Mouse (Mus musculus): ENCODE results near the gene Dcst2. TPM values are rescaled to one million over a fixed set of nuclear protein-coding genes. Genes with fewer than 3 reads are reported as not detected.
A peak's percentile ranks its signal among the peaks of the same experiment; 100 is the strongest.

Dcst2 gene
- total and polyA plus RNA-seq, 2 experiments from 2014 or later = 0.51 TPM; not detected in 1

DNA sequence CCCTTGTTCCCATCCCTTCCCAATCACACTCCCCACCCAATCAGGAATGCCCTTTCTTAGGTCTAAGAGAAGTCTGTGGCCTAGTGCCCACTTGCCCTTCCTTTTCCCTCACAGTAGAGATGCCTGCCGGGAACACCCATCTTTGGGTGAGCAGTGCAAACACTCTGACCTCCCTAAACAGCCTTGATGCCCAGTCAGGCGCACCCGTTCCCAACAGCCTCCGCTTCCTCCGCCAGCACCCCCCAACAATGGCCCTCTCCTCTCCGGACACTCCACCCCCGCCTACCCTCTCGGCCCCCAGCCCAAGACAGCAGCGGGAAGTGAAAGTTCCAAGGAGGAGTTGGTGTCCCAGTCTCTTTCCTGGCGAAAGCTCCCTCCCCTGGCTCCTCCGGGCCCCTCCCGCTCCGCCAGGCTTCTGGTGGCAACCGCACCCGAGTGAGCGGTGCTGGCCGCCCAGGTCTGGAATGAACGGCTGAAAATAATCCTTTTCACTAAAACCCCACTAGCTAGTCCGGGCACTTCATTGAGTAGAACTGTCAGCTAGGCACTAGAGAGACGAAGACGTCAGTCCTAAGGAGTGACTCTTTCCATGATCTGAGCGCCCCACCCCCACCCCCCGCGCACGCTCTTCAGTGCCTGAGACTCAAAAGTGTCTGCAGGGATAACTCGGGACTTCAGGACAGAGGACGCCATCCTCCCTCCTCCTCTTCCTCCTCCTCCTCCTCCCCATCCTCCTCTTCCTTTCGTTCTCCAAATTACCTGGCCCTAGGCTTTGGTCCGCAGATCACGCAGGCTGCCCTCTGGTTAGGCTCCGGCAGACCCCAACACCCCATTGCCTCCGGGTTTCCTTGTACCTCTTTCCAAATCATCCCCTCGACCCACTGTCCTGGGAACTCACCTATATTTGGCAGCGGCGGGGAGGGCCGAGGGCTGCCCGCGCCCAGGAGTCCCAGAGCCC, 12.6 kb upstream of the Dcst2 start:
- no peaks in the 10 kb centered on the region for H3K9me3 ChIP-seq (ENCODE audit: low read length)
- H3K27me3 ChIP-seq (ENCODE audit: insufficient read depth, low read length) = no peaks in the 10 kb centered on the region
- H3K36me3 ChIP-seq (ENCODE audit: insufficient read depth, low read length) = peaks cover 15% of the 10 kb centered on the region
- TF ChIP-seq CTCF (IDR thresholded peaks at IDR 0.05) = no peak
- peak; percentile 35 for DNase-seq (ENCODE audit: low spot score)
- 1% methylated on average over 38 of the region's 38 CpGs for WGBS
- peak overlapping the region; percentile 96 for H3K4me2 ChIP-seq (ENCODE audit: low read depth, low read length, poor library complexity, severe bottlenecking)
- H3K27ac ChIP-seq (ENCODE audit: low read depth, low read length) = peak overlapping the region; percentile 89
- H3K4me1 ChIP-seq (ENCODE audit: insufficient read depth, low read length) = 0 out of 2 replicates have a peak, but pooled peaks cover 2% of the 10 kb centered on the region
- ATAC-seq (ENCODE audit: low FRiP score) = peak; percentile 47
- peak overlapping the region; percentile 76 for H3K4me3 ChIP-seq (ENCODE audit: low read depth, low read length)
- H3K9ac ChIP-seq (replicated peaks; ENCODE audit: low read length, poor library complexity, severe bottlenecking) = peak overlapping the region; percentile 71

DNA sequence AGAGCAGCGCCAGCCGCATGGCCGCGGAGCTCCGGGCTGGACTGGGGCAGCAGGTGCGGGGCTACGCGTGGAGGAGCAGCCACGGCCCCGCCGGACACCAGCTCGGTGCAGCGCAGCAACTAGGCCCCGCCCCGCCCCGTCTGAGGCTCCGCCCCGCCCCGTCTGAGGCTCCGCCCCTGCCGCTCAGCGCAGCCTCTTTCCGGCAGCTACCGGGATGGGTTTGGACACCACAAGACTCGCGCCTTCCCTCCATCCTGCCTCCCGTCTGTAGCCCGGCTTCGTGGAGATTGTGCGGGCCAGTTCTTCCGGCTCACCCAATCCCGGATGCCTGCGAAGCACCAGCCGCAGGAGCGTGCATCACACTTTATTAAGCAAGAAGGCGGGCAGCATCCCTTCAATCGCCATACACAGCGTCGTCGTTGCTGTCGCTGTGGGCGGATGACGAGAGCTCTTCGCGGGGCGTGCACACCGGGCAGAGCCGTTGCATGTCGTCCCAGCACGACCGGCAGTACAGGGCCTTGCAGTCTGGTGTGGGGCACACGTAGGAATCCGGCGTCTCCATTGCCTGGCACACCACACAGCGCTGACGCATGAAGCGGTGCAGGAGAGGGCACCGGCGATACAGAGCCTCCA, 11.8 kb upstream of the Dcst2 start, which contains the start of gene Adam15:
TSS of gene Adam15 (minus strand) at position 128 of the 633 bp plus-strand sequence.
- peaks cover 10% of the 10 kb centered on the region; the same call in 1 of the 2 replicates for H3K36me3 ChIP-seq (ENCODE audit: insufficient read depth, low read length)
- ATAC-seq (ENCODE audit: low FRiP score) (peak; percentile 89), DNase-seq (ENCODE audit: low spot score) (peak; percentile 86)
- peak within 1 kb of the TSS; percentile 76 for H3K4me3 ChIP-seq (ENCODE audit: low read depth, low read length)
- H3K27ac ChIP-seq (ENCODE audit: low read depth, low read length) = peak within 1 kb of the TSS; percentile 89
- TF ChIP-seq CTCF (IDR thresholded peaks at IDR 0.05) = peak; percentile 21; the same call in 1 of the 2 replicates
- no peaks in the 10 kb centered on the region for H3K9me3 ChIP-seq (ENCODE audit: low read length)
- no peaks in the 10 kb centered on the region for H3K27me3 ChIP-seq (ENCODE audit: insufficient read depth, low read length)
- peak within 1 kb of the TSS; percentile 96 for H3K4me2 ChIP-seq (ENCODE audit: low read depth, low read length, poor library complexity, severe bottlenecking)
- H3K4me1 ChIP-seq (ENCODE audit: insufficient read depth, low read length) = 0 out of 2 replicates have a peak, but pooled peaks cover 2% of the 10 kb centered on the region
- H3K9ac ChIP-seq (replicated peaks; ENCODE audit: low read length, poor library complexity, severe bottlenecking) = peak within 1 kb of the TSS; percentile 71
- under 1% methylated on average over 57 of the region's 59 CpGs for WGBS

DNA sequence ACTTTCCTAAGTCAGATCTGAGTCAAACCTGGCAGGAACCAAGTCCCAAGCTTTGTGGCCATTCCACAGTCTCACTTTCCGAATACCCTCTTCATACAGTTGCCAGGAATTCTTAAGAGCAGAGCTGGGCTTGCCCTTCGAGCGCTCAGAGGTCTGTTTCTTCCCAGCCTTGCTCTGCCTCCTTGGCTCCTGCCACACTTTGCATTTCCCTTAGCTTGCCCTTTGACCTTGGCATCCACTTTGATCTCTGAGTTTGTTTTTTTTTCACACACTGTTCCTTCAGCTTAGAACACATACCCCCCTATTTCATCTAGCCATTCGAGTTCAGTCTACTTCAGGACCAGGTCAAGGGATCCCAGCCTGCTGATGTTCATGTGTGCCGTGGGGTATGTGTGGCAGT, 10.5 kb upstream of the Dcst2 start:
- 74% methylated on average over 5 of the region's 5 CpGs for WGBS
- Histone ChIP-seq H3K4me3 (ENCODE audit: low read depth, low read length) (no peak overlapping the region), H3K27ac (ENCODE audit: low read depth, low read length) (no peak overlapping the region), H3K9ac (replicated peaks; ENCODE audit: low read length, poor library complexity, severe bottlenecking) (no peak overlapping the region), H3K36me3 (ENCODE audit: insufficient read depth, low read length) (no peaks in the 10 kb centered on the region), H3K9me3 (ENCODE audit: low read length) (no peaks in the 10 kb centered on the region), H3K4me2 (ENCODE audit: low read depth, low read length, poor library complexity, severe bottlenecking) (no peak overlapping the region), H3K27me3 (ENCODE audit: insufficient read depth, low read length) (no peaks in the 10 kb centered on the region), H3K4me1 (ENCODE audit: insufficient read depth, low read length) (0 out of 2 replicates have a peak, but pooled peaks cover 2% of the 10 kb centered on the region)
- TF ChIP-seq CTCF (IDR thresholded peaks at IDR 0.05) = no peak
- no peak for DNase-seq (ENCODE audit: low spot score)
- no peak for ATAC-seq (ENCODE audit: low FRiP score)

DNA sequence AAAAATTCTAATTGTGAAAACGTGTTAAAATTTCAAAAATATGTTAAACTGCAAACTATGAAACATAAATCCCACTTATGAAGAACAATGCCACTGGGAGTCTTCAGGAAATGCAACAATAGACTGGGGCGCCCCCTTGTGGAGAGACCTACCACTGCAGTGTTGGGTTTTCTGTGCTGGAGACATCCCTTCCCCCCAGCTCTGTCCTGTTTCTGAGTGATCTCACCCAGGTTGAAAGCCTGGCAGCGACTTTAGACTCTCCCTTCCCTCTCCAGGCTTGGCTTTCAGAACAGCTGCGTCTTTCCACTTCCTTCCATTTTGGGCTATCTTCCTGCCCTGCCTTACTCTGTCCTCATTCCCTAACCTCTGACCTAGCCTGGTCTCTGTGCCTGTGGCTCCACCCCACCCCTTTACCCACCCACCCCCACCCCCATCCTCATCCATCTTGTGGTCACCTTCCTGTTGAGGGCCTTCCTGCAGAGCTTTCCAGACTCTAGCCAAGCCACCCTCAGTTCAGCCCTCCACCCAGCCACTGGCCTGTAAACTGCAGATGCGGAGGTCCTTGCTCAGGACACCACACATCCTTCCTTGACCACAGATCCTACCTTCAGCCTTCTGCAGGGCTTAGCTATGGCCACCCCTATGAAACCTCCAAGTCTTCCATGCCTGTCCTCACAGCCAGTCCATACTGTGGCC, 6.8 kb upstream of the Dcst2 start:
- DNase-seq (ENCODE audit: low spot score) (peak; percentile 74), ATAC-seq (ENCODE audit: low FRiP score) (no peak)
- H3K4me1 ChIP-seq (ENCODE audit: insufficient read depth, low read length) = no peaks in the 10 kb centered on the region
- H3K9me3 ChIP-seq (ENCODE audit: low read length) = no peaks in the 10 kb centered on the region
- peak; percentile 88 for TF ChIP-seq CTCF (IDR thresholded peaks at IDR 0.05)
- no peak overlapping the region for H3K4me2 ChIP-seq (ENCODE audit: low read depth, low read length, poor library complexity, severe bottlenecking)
- no peak overlapping the region for H3K27ac ChIP-seq (ENCODE audit: low read depth, low read length)
- no peaks in the 10 kb centered on the region for H3K27me3 ChIP-seq (ENCODE audit: insufficient read depth, low read length)
- no peaks in the 10 kb centered on the region for H3K36me3 ChIP-seq (ENCODE audit: insufficient read depth, low read length)
- H3K9ac ChIP-seq (replicated peaks; ENCODE audit: low read length, poor library complexity, severe bottlenecking) = no peak overlapping the region
- WGBS = 22% methylated on average over 5 of the region's 5 CpGs
- no peak overlapping the region for H3K4me3 ChIP-seq (ENCODE audit: low read depth, low read length)

DNA sequence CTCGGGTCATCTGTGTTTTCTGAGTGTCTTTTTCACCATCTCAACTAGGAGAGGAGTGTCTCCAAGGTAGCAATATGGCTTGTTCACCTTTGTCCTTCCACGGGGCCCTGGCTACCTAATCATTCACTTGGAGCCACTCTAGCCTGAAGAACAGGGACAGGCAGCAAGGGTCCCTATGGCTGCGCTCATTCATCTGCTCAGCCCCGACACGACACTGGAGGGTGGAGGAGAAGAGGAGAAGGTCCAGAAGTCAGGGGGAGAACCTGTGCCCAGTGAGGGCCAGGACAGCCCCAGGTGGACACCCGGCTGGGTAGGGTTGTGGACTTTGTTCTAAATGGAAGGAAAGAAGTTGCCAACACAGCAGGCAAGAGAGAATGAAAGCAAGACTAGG, 6.3 kb upstream of the Dcst2 start:
- Histone ChIP-seq H3K27ac (ENCODE audit: low read depth, low read length) (no peak overlapping the region), H3K9me3 (ENCODE audit: low read length) (no peaks in the 10 kb centered on the region), H3K36me3 (ENCODE audit: insufficient read depth, low read length) (no peaks in the 10 kb centered on the region), H3K4me1 (ENCODE audit: insufficient read depth, low read length) (no peaks in the 10 kb centered on the region), H3K4me2 (ENCODE audit: low read depth, low read length, poor library complexity, severe bottlenecking) (no peak overlapping the region), H3K4me3 (ENCODE audit: low read depth, low read length) (no peak overlapping the region), H3K9ac (replicated peaks; ENCODE audit: low read length, poor library complexity, severe bottlenecking) (no peak overlapping the region), H3K27me3 (ENCODE audit: insufficient read depth, low read length) (no peaks in the 10 kb centered on the region)
- WGBS = 81% methylated on average over 6 of the region's 6 CpGs
- no peak for ATAC-seq (ENCODE audit: low FRiP score)
- no peak for DNase-seq (ENCODE audit: low spot score)
- TF ChIP-seq CTCF (IDR thresholded peaks at IDR 0.05) = no peak

Data from midbrain, postnatal 0 days (tissue).